Mouse (Mus musculus) T-cell, adult 2 months (primary cell): ENCODE data around the gene Ccr7.

Experiments
- DNase-seq: peaks from one replicate; pipeline ENCODE4 v3.0.0; 2022; ENCODE audit warnings: low spot score

The Ccr7 gene

DNA sequence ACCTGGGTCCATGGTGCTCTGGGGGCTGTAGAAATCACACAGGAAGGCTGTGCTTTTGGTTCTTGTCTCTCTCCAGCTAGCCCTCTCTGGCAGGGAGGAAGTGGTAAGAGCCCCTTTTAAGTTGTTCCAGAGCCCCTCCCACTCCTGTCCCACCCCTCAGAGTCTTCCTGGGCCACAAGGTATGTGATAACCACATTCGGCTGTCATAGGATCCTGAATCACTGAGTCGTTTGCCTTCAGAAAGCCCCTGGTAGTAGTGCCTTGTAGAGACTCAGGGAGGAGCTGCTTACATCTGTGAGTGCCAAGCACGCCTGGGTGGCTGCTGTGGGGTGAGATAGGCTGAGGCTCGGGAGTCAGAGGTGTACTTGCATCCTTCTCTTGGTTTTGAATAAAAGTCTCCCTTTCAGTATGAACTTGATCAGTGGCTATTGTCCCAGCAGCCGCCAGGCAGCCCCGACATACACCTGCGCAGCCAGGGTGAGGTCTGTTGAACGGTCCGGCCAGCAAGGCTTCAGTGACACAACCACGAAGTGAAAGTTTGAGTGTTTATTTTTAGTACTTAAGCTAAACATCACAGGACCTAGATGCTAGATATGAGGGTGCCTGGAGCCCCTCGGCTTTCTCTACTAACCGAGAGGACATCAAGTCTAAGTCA is at the start of gene Ccr7:
Gene Ccr7 (minus strand): TSS at position 91 of the 655 bp plus-strand sequence.
- DNase-seq = peak; percentile 95

DNA sequence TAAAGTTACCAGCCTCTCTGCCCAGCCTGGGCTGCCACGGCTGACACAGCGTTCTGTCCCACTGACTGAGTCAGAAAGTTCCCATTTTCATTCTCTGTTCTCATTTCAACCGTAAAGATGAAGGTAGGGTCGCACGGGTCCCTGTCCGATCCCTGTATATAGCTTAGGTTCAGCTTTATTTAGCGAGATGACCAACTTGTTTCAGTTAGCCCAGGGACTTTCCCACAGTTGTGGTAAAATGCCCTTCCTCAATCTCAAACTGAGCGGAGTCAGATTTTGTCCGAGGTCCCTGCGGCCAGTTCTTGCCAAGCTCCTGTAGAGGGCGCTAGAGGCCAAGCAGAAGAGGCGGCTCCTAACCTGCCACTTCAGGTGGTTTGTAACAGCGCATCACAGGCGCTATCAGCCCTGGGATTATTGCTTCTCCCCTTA is 34.3 kb upstream of the Ccr7 start:
- peak; percentile 81 for DNase-seq

DNA sequence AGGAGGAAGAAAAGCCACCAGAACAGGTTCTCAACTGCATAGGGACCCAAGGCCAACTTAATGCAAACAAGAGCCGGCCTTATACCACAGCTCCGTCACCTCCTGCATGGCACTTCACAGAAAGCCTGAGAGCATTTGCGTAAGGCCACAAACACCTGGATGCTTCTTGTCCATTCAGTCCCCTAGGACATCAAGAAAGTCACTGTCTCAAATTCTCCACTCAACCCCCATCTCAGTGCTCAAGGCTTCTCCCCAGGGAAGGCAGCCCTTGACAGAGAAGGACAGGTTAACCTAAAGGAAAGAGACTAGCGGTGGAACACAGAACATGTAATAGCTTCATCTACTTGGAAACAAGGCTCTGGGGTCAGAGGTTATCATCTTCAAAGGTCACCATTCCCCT is 32.5 kb upstream of the Ccr7 start:
- DNase-seq = no peak

DNA sequence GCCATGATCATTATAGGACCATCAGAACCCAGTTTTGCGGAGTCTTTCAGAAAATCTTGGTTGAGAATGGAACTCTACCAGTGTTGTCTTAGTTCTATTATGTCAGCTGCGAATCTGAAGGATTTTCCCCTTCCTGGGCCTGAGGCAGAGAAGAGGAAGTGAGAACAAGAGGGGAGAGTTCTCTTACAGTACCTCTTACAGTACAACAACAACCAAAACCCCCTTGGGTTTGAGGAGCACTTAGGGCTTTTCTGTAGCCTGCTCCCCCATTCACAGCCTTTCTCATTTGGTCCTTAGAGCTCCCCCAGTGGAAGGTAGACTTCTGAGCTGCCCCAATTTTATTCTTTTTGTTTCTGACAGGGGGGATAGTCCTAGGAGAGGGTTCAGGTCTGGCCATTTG is 32.0 kb upstream of the Ccr7 start:
- peak; percentile 58 for DNase-seq

DNA sequence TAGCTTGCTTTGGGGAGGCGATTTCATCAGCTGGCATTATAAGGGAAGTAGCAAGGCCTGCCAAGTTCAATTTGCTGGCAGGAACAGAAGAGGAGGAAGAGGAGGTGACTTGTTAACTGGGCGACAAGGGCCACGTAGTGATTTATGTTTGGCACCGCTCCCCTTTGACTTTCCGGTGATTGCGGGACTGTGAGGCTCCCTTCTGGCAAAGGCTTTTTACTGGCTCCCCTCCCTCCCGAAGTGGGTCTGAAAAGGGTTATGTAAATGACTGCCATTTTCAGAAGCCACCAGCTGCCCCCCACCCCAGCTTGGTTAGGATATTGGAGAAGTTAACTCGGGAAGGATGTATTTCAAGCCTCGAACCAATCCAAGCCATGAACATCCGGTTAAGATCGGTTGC is 27.7 kb upstream of the Ccr7 start:
- peak; percentile 39 for DNase-seq

DNA sequence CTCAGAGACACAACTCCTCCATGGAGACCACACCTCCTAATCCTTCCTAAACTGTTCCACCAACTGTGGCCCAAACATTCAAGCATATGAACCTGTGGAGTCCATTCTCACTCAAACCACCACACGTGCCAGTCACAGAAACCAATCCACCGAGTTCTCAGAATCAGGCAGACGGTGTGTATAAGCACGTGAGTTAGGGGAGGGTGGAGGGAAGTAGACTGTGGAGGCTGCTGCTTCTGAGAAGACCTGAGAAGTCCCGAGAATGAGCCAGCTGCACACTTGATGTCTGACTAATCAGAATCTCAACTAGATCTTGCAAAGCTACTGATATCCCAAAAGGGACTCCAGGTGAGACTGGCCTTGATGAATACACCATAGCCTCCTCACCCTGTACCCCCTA is 25.2 kb upstream of the Ccr7 start:
- no peak for DNase-seq

DNA sequence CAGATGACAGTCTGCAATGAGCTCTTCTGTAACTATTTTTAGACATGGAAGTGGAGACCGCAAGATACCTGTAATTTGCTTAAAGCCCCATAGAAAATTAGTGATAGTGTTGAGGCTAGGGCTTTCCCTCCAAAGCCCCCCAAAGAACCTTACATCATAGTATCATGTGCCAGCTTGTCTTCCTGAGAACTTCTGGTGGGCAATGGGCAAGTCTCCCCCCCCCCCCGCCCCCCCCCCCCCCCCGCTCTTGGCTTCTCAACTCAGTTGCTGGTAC is 23.0 kb upstream of the Ccr7 start:
- no peak for DNase-seq

DNA sequence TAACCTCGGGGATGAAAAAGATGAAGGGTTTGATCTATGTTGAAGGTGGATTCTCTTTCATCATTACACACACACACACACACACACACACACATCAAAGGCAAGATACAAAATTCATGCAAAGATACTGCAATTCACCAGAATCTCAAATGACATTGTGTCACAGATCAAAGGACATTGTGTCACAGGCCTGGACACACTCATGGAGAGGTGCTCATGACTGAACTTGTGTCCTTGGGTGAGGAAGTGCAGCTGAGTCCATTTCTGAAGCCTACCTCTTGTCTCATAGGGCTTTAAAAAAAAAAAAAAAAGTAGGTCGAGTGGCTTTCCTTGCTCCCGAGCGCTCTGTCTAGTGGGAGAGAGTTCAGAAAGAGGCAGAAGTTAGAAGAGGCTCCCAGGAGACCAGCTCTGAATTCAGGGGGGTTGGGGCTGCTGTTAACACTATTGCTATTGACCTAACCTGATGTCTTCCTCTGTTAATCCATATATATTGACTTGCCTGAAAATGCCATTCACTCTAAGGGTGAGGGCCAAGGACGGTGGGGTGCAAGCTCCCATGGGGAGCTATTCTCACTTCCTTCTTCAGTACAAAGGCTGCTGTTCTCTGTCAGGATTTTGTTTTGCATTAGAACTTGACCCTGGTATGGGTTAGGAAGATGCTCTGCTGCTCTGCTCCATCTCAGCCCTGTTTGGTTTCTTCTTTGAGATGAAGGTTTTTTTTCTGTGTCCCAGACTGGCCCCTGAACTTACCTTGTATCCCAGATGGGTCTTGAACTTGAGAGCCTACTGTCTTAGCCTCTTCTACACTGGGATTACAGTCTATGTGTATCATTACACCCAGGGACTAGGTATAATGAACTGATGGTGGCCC is 22.4 kb upstream of the Ccr7 start:
- no peak for DNase-seq

DNA sequence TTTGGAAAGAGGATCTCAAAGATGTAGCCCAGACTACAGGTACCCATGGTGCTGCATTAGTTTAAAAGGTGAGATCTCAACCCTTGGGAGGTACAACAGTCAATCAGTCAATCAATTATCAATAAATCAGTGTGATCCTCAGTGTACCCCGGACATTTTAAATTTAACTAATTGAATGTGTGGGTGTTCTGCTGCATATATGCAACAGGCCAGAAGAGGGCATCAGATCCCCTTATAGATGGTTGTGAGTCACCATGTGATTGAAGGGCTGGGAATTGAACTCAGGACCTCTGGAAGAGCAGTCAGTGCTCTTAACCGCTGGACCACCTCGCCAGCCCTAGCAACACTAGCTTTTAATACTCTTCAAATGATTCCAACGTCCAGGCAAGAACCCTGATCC is 17.1 kb upstream of the Ccr7 start:
- DNase-seq = peak; percentile 26

DNA sequence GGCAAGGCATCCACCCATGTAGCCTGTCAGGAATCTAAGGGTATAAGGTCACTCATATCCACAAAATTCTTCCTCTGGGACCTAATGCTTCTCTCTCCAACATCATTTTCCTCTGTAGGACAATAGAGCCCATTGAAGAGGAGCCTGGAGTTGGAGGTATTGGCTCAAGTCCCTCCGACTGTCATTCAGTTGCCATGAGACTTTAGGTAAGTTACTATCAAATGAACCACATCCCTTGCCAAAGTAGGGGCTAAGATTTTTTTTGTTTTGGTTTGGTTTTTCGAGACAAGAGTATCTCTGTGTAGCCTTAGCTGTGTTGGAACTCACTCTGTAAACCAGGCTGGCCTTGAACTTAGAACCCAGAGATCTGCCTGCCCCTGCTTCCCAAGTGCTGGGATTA is 16.6 kb upstream of the Ccr7 start:
- peak; percentile 47 for DNase-seq

DNA sequence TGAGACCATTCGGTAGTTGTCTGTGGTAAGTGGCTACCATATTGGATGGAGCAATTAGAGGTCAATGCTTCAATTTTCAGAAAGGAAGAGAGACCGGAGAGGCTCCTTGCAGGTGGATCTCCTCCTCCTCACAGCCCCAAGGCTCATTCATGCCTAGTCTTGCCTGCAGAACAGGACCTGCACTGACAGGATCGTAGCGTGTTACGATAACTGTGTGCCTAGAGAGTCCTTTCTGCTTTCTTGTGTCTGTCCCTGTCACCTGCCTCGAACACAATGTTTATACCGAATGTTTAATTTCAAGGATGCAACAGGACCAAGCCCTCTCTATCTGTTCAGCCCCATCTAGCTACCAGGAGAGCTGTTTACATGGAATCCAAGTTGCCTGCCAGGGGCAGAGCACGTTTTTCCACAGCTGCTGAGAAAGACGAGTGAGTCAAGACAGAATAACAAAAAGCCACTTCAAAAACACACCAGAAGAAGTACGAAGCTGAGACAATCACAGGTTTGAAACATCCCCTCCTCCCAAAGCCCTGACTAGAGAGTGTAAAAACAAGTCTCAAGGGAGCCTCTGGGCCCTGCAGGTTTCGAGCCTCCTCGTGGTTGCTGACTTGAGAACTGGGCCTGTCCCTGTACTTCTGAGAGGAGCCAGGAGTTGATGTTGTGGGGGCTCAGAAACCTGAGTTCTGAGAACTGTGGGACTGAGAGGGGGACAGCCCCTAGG is 15.8 kb upstream of the Ccr7 start:
- peak; percentile 94 for DNase-seq

DNA sequence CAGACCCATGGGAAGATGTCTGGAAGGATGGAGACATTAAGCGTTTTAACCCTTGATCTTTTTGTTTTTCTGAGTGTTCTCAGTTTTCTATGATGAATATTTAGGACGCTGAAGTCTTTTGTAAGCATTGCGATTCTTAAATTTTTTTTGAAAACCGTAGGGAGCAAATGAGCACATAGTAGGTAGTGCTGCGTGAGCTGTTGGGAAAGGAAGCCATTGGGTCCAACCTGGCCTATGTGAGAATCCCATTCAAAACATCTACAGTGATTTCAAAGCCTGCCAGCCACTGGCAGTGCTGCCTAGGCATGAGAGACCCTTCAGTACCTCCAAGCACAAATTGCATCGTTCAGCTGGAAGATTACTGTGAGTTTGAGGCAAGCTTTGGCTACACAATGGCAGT is 15.1 kb upstream of the Ccr7 start:
- no peak for DNase-seq

DNA sequence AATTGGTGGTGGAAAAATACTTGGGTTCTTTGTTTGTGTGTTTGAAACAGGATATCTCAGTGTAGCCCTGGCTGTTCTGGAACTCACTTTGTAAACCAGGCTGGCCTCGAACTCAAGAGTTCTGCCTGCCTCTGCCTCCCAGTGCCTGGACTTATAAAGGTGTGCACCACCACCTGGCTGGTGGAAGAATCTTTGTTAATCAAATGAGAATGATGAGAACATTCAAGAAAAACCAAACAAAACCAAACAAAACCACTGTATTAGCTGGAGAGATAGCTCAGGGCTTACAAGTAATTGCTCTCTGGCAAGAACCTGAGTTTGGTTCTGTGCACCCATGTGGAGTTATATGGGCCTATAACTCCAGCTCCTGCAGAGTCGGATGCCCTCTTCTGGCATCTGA is 14.6 kb upstream of the Ccr7 start:
- DNase-seq = no peak

DNA sequence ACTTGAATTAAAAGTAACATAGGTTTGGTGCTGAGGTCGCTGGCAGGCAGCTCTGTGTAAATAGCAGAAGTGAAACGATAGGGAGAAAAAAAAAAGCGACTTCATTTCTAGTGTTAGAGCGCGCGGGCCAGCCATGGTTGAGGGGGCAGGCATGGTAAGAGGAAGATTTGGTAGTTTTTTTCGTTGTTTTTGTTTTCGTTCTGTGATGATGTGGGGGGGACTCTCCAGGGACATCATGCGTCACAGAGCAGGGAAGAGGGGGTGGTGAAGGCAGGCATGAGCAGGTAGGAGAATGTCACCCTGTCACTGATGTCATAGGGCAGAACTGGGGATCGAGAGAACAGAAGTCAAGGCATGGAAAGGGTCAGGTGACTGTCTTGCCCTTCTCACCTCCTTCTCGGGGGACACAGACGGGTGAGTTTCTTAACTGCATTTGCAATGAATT is 13.2 kb upstream of the Ccr7 start:
- DNase-seq = peak; percentile 87

DNA sequence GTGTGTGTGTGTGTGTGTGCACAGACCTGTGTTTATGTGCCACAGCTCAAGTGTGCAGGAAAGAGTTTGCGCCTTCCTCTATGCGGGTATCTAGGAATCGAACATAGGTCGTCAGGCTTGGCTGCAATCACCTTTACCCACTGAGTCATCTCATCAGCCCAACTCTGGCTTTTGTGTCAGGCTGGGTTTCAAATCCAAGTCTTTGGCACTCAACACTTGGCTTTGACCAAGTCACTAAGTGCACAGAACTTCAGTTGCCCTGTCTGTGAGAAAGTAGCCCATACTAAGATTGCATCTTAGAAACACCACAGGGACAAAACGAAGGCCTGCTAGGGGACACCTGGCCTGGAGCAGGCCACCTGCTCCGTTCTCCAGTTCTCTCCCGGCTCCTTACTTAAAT is 12.7 kb upstream of the Ccr7 start:
- DNase-seq = no peak

DNA sequence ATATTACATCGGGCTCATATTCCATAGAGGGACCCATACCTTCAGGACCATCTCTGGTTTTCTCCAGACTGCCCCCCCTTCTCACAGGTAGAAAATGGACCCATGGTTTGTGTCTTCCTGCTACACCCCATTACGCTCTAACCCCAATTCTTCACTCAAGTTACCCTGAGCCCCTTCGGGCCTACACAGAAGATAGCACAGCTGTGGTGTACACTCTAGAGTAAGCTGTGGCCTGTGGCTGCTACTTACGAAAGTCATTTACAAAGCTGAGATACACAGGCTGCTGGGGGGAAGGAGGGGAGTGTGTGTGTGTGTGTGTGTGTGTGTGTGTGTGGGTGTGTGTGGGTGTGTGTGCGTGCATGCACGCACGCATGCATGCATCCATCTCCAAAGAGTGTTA is 11.4 kb upstream of the Ccr7 start:
- peak; percentile 78 for DNase-seq

DNA sequence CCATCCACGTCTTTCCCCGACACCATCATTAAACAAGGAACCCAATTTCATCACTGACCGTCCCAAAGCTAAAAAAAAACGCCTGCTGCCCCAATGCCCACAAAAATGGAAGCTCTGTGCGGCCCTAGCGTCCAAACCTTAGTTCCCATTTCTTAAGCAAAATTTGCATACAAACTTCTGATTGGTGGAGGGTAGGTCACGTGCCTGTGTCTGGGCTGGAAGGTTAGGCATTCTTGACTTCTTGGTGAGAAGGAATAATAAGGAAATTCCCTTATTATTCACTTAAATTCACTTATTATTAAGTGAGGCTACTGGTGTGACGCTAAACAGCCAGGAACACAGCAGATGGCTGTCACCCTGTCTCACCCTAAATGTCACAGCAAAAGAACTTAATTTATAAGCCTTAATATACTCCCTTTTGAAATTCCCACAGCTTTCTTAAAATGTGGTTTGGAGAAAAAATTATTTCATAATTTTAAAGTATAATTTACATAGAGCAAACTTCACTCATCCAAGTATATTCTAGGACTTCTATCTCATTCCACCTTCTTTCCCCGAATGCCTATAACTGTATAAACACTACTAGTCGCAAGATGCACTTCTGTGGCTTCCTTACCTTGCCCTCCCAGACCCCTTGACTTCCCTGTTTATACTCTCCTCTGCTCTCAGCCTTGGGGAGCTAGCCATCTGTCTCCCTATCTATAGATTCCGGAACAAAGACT is 10.3 kb upstream of the Ccr7 start:
- no peak for DNase-seq

DNA sequence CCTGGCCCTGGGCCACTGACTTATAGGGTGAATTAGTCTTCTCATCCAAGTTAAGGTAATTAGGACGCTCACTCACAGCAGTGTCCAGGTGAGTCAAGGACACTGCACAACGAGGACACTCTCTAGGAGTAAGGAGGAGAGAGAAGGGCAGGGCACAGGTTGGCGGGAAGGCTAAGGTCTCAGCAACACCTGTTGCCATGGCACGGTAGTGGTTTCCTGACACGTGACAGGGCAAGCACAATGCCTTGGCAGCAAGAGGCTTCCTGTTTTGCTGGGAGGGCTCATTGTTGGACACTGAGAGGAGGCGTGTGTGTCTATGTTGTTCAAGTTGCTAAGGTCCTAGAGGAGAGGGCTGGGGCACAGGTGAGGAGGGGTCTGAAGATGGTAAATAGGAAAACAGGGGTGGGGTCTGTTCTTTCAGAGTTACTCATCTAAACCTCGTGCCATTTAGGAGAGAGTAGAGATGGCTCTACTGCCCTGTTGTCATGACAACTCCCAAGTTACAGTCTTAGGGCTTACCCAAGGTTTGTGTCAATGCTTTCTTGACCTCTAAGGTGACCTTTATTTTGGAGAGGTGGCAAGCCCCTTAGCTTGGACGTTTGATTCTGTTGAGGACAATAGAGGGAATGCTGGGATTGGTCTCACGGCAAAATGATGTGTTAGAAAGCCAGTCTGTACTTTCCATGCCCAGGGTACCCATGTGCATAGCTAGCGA is 8.3 kb upstream of the Ccr7 start:
- DNase-seq = peak; percentile 86

DNA sequence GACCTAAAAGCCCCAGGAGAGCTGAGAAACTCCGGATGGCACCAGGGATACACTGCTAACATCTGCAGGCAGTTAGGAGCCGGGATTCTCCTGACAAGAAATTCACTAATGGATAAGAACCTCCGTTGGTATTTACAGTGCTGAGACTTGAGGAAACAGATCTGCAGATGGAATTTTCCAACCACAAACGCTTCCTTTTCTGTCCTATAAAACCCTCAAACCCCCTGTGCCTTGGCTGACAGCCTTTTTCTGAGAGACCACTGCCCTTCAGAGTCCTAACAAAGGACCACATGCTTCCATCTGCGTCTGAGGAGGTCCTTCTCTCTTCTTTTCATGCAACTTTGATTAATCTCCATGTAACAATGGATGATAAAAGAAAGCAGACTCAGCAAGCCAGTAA is 6.8 kb upstream of the Ccr7 start:
- DNase-seq = no peak

DNA sequence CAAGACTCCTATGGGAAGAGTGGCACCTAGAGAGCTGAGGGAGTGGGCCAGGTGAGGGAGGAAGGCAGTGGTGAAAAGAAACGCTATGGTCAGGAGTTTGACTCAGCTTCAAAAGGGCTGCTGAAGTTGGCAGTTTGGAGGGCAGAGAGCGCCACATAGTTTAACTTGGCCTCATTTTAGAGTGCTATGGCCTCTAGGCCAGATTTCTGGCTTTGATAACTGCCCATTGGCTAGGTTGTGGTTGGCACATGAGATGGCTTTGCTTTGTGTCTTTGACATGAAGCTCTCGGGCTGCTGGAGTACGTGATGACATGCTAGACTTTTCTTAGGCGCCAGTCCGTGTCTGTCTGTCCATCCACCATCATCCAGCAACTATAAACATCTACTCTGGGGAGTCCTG is 5.4 kb upstream of the Ccr7 start:
- no peak for DNase-seq

DNA sequence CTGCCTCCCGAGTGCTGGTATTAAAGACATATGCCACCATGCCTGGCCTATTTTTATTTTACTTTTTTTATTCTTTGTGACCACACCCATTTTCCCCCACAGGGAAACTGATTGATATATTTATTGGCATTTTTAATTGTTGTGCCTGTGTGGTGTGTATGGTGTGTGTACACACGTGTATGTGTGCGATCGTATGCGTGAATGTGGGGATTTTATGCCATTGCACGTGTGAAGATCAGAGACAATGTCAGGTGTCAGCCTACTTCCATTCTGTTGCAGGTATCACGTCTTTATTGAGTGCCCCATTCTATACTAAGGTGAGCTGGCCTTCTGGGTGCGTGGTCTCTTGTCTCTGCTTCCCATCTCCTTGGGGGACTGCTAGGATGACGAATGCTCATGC is 940 bp upstream of the Ccr7 start:
- DNase-seq = peak; percentile 11
